Mouse (Mus musculus) thymus, adult 2 months (tissue): Measurements from ENCODE around the gene Lce1c. TPM values are rescaled to one million over a fixed set of nuclear protein-coding genes. Genes with fewer than 3 reads are reported as not detected.
"Not testable (repeated sequence)": the region's sequence is repeated elsewhere in the genome, so short reads cannot be mapped to it uniquely, and the experiment has no call there.

ENCODE experiments used
- DNase-seq: peaks from one replicate; pipeline ENCODE4 v3.0.0; 2021
- H3K27ac ChIP-seq: fragments of 200-500 bp; 2 replicates; pipeline ENCODE4 v1.5.1; 2012; ENCODE audit warnings: low read length, control low read depth; ENCODE audit not compliant: control insufficient read depth, insufficient read depth
- H3K27me3 ChIP-seq: fragments of 200-500 bp; 2 replicates; pipeline ENCODE4 v1.6.1; 2012; ENCODE audit warnings: mild to moderate bottlenecking, low read length, moderate library complexity, mixed read lengths; ENCODE audit not compliant: control insufficient read depth, insufficient read depth
- H3K36me3 ChIP-seq: fragments of 200-500 bp; 2 replicates; pipeline ENCODE4 v1.6.1; 2012; ENCODE audit warnings: mild to moderate bottlenecking, low read length, moderate library complexity; ENCODE audit not compliant: control insufficient read depth, insufficient read depth
- H3K4me1 ChIP-seq: fragments of 200-500 bp; replicated peaks from 2 replicates; pipeline ENCODE4 v1.6.1; 2012; ENCODE audit warnings: low read length; ENCODE audit not compliant: control insufficient read depth, insufficient read depth
- H3K4me3 ChIP-seq: fragments of 200-500 bp; 2 replicates; pipeline ENCODE4 v1.5.1; 2012; ENCODE audit warnings: mild to moderate bottlenecking, low read length, control low read depth, moderate library complexity; ENCODE audit not compliant: control insufficient read depth, insufficient read depth
- CTCF ChIP-seq: fragments of 200-500 bp; IDR thresholded peaks from 2 replicates; pipeline ENCODE4 v1.5.1; 2012; ENCODE audit warnings: mild to moderate bottlenecking, control low read depth, low read length, moderate library complexity, borderline replicate concordance; ENCODE audit not compliant: control insufficient read depth, poor library complexity, insufficient read depth; ENCODE audit errors: extremely low read depth
- POLR2A ChIP-seq: fragments of 200-500 bp; IDR thresholded peaks from 2 replicates; pipeline ENCODE4 v1.6.1; 2012; ENCODE audit warnings: mild to moderate bottlenecking, low read length, control low read depth, moderate library complexity; ENCODE audit not compliant: control insufficient read depth, poor library complexity, insufficient read depth; ENCODE audit errors: extremely low read depth
- WGBS: fragments of 180-500 bp; shearing (Covaris S2); methylation state at CpG from one replicate; pipeline ENCODE4 v1.1.7; 2018; 5-methylcytosine and 5-hydroxymethylcytosine counted together
- polyA plus RNA-seq: library from polyadenylated mRNA; depleted of rRNA; stranded (reverse); fragments of >200 nt; gene quantifications from 2 replicates; pipeline ENCODE4 v1.2.3, GENCODE M21; 2012

The Lce1c gene
- polyA plus RNA-seq, 1 experiment: 0.20 TPM

DNA sequence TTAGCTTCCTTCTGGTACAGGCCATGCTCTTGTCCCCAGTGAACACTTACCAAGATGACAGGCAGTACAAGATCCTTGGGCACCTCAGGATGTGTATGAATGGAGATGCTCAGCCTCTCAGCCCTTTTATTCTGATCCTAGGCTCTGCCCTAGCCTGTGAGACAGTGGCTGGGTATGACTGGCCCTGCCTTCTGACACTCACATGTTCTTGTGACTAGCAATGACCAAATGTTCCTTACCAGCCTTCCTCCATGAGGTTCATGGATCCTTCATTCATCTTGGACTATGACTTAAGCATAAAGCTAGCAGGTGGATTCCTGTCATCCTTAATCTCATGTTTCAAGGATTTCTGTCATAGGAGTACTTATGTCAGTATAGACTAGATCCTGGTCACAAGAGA lies 8.8 kb upstream of the Lce1c start, which contains the start of gene Lce1a2:
TSS of gene Lce1a2 (minus strand) at position 101 of the 400 bp plus-strand sequence.
- Histone ChIP-seq H3K27ac (no peak within 1 kb of the TSS), H3K27me3 (no peaks in the 10 kb centered on the region), H3K4me3 (no peak within 1 kb of the TSS), H3K4me1 (no peaks in the 10 kb centered on the region), H3K36me3 (no peaks in the 10 kb centered on the region)
- no peak for TF ChIP-seq CTCF
- TF ChIP-seq POLR2A: no peak
- no peak for DNase-seq

DNA sequence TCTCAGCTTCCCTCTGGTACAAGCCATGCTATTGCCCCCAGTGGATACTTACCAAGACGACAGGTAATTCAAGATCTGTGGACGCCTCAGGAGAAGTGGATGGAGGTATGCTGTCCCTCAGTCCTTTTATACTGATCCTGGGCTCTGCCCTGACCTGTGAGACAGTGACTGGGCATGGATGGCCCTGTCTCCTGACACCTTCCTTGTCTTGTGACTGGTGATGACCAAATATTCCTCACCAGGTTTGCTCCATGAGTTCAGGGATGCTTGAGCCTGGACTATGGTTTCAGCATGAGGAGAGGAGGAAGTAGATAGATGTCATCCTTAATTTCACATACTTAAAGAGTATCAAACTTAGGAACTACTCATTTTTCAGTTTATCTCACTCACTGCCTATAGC lies 8.1 kb downstream of the Lce1c start, which contains the start of gene Lce1d:
TSS of gene Lce1d (minus strand) at position 101 of the 400 bp plus-strand sequence.
- TF ChIP-seq POLR2A (no peak), CTCF (no peak)
- Histone ChIP-seq H3K36me3 (no peaks in the 10 kb centered on the region), H3K27ac (no peak within 1 kb of the TSS), H3K4me1 (no peaks in the 10 kb centered on the region), H3K4me3 (no peak within 1 kb of the TSS), H3K27me3 (no peaks in the 10 kb centered on the region)
- WGBS: 68% methylated on average over 2 of the region's 2 CpGs
- DNase-seq: no peak

DNA sequence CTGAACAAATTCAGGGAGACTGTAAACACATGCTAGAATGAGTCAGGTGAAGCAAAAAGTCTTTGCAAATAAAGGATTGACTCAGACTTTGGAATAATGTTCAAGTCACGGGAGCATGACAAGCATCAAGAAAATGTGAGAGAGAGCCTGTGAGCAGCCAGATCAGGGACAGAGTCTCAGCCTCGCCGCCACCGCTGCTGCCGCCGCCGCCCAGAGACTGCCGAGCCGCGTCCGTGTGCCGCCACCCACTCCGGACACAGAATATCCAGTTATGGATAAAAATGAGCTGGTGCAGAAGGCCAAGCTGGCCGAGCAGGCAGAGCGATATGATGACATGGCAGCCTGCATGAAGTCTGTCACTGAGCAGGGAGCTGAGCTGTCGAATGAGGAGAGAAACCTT lies 10.1 kb downstream of the Lce1c start:
- 75% methylated on average over 16 of the region's 16 CpGs for WGBS
- H3K27me3 ChIP-seq, H3K27ac ChIP-seq, H3K36me3 ChIP-seq, H3K4me1 ChIP-seq, H3K4me3 ChIP-seq, DNase-seq: not testable (repeated sequence)

DNA sequence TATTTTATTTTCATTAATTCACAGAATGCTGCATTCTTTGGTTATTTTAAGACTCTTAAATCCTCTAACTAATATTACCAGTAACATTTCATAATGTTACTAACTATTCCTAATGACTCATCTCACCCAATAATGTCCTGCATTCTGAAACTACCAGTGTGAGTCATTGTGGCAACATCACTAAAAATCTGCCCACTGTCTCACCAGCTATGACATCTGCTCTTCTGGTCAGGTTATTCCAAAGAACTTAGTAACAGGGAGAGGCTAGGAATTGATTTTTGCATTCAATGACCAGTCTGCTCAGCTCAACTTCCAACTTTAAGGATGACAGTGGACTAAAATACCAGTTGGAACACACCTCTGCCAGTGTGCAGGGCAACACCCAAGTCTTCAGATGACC lies 12.6 kb downstream of the Lce1c start:
- no peak for DNase-seq
- no peak overlapping the region for H3K4me3 ChIP-seq
- TF ChIP-seq POLR2A (no peak), CTCF (no peak)
- H3K27me3 ChIP-seq: no peaks in the 10 kb centered on the region
- H3K4me1 ChIP-seq: no peaks in the 10 kb centered on the region
- H3K27ac ChIP-seq: no peak overlapping the region
- H3K36me3 ChIP-seq: no peaks in the 10 kb centered on the region

DNA sequence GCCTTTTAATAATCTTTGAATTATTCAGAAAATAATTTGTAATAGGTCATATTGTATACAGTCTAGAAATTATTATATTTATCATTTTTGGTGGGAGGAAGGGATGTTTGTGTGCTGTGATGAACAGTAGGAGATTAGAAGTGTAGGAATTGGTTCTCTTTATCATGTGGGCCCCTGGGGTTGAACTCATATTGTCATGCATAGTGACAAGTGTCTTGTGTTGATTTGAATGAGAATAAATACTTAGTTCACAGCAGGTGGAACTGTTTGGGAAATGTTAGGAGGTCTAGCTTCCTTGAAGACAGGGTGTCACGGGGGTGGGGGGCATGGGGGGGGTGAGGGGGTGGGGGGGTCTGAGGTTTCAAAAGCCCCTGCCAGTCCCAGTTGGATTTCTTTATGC lies 15.6 kb downstream of the Lce1c start:
- Histone ChIP-seq H3K27me3 (no peaks in the 10 kb centered on the region), H3K36me3 (no peaks in the 10 kb centered on the region), H3K27ac (no peak overlapping the region), H3K4me3 (no peak overlapping the region), H3K4me1 (no peaks in the 10 kb centered on the region)
- DNase-seq: no peak
- TF ChIP-seq CTCF (no peak), POLR2A (no peak)
- WGBS: 48% methylated on average over 1 of the region's 1 CpGs

DNA sequence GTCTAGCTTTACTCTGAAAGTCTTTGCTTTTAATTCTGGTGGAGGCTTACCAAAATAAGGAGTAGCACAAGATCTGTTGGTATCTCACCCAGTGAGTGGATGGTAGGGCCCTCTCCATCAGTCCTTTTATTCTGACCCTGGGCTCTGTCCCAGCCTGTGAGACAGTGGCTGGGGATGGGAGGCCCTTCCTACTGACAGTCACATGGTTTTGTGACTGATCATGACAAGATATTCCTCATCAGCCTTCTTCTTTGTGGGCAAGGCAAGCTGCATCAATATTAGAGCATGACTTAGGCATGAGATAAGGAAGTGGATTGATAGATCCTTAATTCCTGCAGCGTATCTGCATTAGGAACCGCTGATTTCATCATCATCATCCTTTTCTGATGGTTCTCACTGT lies 29.9 kb downstream of the Lce1c start, which contains the start of gene Lce1e:
TSS of gene Lce1e (minus strand) at position 101 of the 400 bp plus-strand sequence.
- Histone ChIP-seq H3K27me3 (no peaks in the 10 kb centered on the region), H3K36me3 (no peaks in the 10 kb centered on the region), H3K27ac (no peak within 1 kb of the TSS), H3K4me3 (no peak within 1 kb of the TSS), H3K4me1 (no peaks in the 10 kb centered on the region)
- TF ChIP-seq POLR2A (no peak), CTCF (no peak)
- no peak for DNase-seq
- 82% methylated on average over 2 of the region's 2 CpGs for WGBS

DNA sequence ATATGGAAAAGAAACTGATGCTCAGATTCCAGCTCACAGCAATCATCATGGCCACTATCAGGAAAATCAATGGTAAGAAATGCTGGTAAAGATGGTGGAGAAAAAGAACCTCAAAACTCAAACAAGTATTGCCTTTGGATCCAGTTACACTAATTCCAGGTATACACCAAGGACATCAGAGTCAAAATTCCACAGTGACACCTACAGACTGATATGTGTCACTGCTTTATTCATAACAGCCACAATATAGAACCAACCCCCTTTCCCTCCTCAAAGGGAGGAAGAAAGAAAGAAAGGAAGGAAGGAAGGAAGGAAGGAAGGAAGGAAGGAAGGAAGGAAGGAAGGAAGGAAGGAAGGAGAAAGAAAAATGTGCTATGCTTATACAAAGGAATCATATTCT lies 36.1 kb downstream of the Lce1c start:
- Histone ChIP-seq H3K4me3 (no peak overlapping the region), H3K27ac (no peak overlapping the region), H3K36me3 (no peaks in the 10 kb centered on the region), H3K4me1 (no peaks in the 10 kb centered on the region), H3K27me3 (no peaks in the 10 kb centered on the region)
- DNase-seq: no peak
- TF ChIP-seq POLR2A (no peak), CTCF (no peak)
